Mouse (Mus musculus) megakaryocyte, embryonic 14.5 days (primary cell): Measurements from ENCODE around the gene Nrgn. TPM values are rescaled to one million over a fixed set of nuclear protein-coding genes. Genes with fewer than 3 reads are reported as not detected.

Experiments used
- H3K27me3 ChIP-seq: replicated peaks from 2 replicates; pipeline ENCODE3; 2012; ENCODE audit warnings: inconsistent platforms
- H3K36me3 ChIP-seq: replicated peaks from 2 replicates; pipeline ENCODE3; 2012; ENCODE audit warnings: low read length, inconsistent platforms, mixed read lengths
- H3K4me1 ChIP-seq: 2 replicates; pipeline ENCODE4 v1.6.1; 2012; ENCODE audit warnings: inconsistent platforms
- H3K4me3 ChIP-seq: replicated peaks from 2 replicates; pipeline ENCODE3; 2012; ENCODE audit warnings: moderate library complexity, mild to moderate bottlenecking, inconsistent platforms
- H3K9me3 ChIP-seq: 2 replicates; pipeline ENCODE4 v1.6.1; 2012; ENCODE audit warnings: inconsistent platforms
- FLI1 ChIP-seq: IDR thresholded peaks from 2 replicates; pipeline ENCODE4 v1.6.1; 2012; ENCODE audit warnings: low read length, inconsistent platforms, mixed read lengths
- GATA1 ChIP-seq: IDR thresholded peaks from 3 replicates; pipeline ENCODE4 v1.6.1; 2012; ENCODE audit warnings: mixed read lengths, low read length, inconsistent platforms, borderline replicate concordance
- polyA plus RNA-seq: library from polyadenylated mRNA; stranded (reverse); fragments of >175 nt; gene quantifications from 2 replicates; pipeline ENCODE4 v1.2.3, GENCODE M21; 2012; ENCODE audit warnings: low replicate concordance; ENCODE audit not compliant: insufficient read depth

Gene Nrgn
- polyA plus RNA-seq, 1 experiment, result 8,339 TPM

GRCm38 (mm10) chr9:37556366-37556765 is 3.7 kb upstream of the Nrgn start:
- Histone ChIP-seq H3K4me1 (peaks cover 93% of the 10 kb centered on the region), H3K4me3 (peak overlapping the region; percentile 50), H3K27me3 (no peaks in the 10 kb centered on the region), H3K36me3 (peaks cover 18% of the 10 kb centered on the region), H3K9me3 (no peaks in the 10 kb centered on the region)
- TF ChIP-seq GATA1 (no peak), FLI1 (no peak)

DNA sequence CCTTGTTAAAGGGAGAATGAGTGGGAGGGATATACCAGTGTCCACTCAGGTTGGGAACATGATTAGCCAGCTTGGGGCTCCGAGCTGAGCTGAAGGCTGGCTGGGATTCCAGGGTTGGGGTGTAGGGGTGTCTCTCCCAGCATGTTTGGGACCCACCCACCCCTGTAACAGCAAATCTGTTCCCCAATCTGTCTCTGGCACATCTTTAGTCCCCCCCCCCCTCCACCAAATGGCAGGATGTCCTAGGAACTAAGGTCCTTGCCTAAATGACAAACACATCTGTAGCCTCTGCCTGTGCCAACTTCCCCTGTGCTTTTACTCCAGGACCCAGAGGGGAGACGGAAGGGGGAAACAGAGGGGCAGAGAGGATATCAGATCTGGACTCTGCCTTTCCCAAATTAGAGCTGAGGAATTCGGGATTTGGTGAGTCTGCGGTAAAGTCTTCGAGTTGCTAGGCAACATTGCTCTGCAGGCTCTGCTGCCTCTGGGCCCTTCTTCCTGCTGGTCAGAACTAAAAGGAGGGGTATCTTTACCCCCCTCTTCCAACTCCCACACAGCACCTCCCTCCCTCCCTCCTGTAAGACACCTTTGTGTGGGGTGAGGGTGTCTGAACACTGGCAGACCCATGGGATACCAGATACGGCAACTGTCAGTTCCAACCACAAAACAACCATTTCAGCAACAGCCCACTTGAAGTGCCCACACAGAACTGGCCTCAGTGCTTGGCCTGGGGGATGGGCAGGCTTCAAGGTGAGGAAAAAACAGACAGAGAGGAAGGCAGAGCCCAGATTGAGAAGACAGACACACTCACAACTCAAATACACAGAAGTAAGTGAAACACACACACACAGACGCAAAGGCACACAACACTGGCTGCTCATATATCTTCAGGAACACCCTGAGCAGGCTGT is 2.4 kb upstream of the Nrgn start, which contains the start of gene Siae:
Gene Siae (plus strand): TSS at position 861 of the 911 bp plus-strand sequence.
- TF ChIP-seq GATA1, result no peak
- no peak for TF ChIP-seq FLI1

GRCm38 (mm10) chr9:37554279-37554678 is 1.6 kb upstream of the Nrgn start:
- H3K4me3 ChIP-seq, result peak overlapping the region; percentile 99
- H3K27me3 ChIP-seq, result no peaks in the 10 kb centered on the region
- TF ChIP-seq GATA1, result peak; percentile 84; the same call in 2 of the 3 replicates
- TF ChIP-seq FLI1, result peak; percentile 43; the same call in 1 of the 2 replicates
- peaks cover 95% of the 10 kb centered on the region for H3K4me1 ChIP-seq
- H3K36me3 ChIP-seq, result peaks cover 31% of the 10 kb centered on the region
- H3K9me3 ChIP-seq, result no peaks in the 10 kb centered on the region

More for the DNA sequence above, 2.4 kb upstream of the Nrgn start, which contains the start of gene Siae:
- Histone ChIP-seq H3K9me3 (no peaks in the 10 kb centered on the region), H3K4me1 (peaks cover 89% of the 10 kb centered on the region), H3K27me3 (no peaks in the 10 kb centered on the region), H3K4me3 (peak within 1 kb of the TSS; percentile 79), H3K36me3 (peaks cover 26% of the 10 kb centered on the region)

DNA sequence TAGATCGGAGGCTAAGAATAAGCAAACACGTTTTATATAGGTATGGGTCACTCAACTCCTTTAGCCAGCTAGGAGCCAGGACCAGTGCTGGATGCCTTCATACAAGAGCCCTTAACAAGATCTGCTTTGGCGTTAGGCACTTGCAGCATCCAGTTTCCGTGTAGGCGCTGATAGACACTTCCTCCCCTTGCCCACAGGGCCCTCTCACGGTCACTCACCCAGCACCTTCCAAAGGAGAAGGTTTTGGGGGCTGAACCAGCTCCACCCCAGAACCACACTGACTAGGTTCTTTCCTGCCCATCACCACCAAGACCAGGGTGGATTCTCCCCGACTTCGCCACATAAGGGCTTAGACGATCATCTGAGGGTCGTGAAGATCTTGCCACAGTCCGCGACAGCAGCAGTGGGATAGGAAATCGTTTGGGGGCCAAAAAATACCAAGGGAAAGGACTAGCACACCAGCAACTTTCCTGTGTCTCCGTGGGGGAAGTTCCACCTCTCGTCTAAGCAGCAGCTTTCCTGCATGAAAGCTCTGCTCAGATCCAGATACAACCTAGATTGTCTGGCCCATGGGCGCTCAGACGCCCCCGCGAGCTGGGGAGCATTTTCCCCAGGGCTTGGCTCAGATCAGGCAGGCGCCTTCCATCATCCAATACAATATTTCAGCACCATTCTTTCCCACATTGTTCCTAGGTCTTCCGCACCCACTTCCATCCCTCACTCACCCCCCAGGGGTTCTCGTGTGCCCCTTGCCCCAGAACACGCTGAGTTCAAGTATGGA is 763 bp downstream of the Nrgn start:
- peaks cover 94% of the 10 kb centered on the region for H3K4me1 ChIP-seq
- no peaks in the 10 kb centered on the region for H3K27me3 ChIP-seq
- TF ChIP-seq FLI1, result no peak
- TF ChIP-seq GATA1, result no peak
- H3K9me3 ChIP-seq, result no peaks in the 10 kb centered on the region
- H3K36me3 ChIP-seq, result peaks cover 54% of the 10 kb centered on the region
- H3K4me3 ChIP-seq, result peak overlapping the region; percentile 99

GRCm38 (mm10) chr9:37550435-37550834 is 2.3 kb downstream of the Nrgn start:
- Histone ChIP-seq H3K9me3 (no peaks in the 10 kb centered on the region), H3K27me3 (no peaks in the 10 kb centered on the region), H3K36me3 (peaks cover 69% of the 10 kb centered on the region), H3K4me1 (peaks cover 91% of the 10 kb centered on the region), H3K4me3 (peak overlapping the region; percentile 99)
- no peak for TF ChIP-seq FLI1
- TF ChIP-seq GATA1, result no peak

DNA sequence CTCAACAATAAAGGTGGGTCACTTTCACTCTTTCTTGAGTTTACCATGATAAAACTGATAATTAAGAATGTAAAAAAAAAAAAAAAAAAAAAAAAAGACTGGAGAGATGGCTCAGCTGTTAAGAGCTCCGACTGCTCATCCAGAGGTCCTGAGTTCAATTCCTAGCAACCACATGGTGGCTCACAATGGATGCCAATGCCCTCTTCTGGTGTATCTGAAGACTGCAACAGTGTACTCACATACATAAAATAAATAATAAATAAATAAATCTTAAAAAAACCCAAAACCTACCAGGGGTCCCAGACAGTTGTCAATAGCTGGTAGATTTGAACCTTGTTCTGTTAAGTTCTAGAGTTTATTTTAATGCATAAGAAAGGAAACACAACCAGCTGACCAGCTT is 5.8 kb downstream of the Nrgn start:
- Histone ChIP-seq H3K9me3 (no peaks in the 10 kb centered on the region), H3K27me3 (no peaks in the 10 kb centered on the region), H3K36me3 (peaks cover 99% of the 10 kb centered on the region), H3K4me3 (peak overlapping the region; percentile 87), H3K4me1 (peaks cover 91% of the 10 kb centered on the region)
- TF ChIP-seq FLI1, result no peak
- no peak for TF ChIP-seq GATA1

DNA sequence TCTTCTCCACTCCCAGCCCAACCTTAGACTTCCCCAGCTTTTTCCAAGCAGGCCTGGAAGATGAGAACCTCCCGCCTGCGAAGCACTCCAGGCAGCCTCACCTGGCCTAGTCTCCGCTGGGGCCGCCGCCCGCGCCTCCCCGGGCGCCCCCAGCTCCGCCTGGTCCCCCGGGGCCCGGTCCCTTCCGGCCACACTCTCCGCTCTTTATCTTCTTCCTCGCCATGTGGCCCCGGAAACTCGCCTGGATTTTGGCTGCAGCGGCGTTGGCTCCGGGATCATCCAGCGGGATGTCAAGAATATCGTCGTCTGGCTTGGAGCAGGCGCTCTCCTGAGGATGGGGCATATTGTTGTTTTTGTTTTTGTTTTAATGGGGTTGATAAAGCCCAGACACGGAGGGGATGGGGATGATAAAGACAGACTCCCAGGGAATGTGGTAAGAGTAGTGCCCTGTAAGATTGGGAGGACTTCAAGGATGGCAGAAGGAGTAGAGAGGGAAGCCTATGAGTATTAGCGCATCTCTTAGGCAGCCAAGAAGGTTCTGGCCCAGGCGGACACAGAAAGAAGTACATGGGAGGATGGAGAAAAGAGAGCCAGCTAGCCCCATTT is 6.8 kb downstream of the Nrgn start:
- TF ChIP-seq FLI1, result no peak
- no peak for TF ChIP-seq GATA1
- Histone ChIP-seq H3K4me1 (peaks cover 94% of the 10 kb centered on the region), H3K4me3 (peak overlapping the region; percentile 65), H3K27me3 (no peaks in the 10 kb centered on the region), H3K36me3 (peaks cover 97% of the 10 kb centered on the region), H3K9me3 (no peaks in the 10 kb centered on the region)

GRCm38 (mm10) chr9:37545166-37545610 is 7.5 kb downstream of the Nrgn start:
- H3K9me3 ChIP-seq, result no peaks in the 10 kb centered on the region
- peaks cover 93% of the 10 kb centered on the region for H3K36me3 ChIP-seq
- H3K27me3 ChIP-seq, result no peaks in the 10 kb centered on the region
- TF ChIP-seq GATA1, result no peak
- TF ChIP-seq FLI1, result no peak
- peak overlapping the region; percentile 76 for H3K4me3 ChIP-seq
- H3K4me1 ChIP-seq, result peaks cover 96% of the 10 kb centered on the region

DNA sequence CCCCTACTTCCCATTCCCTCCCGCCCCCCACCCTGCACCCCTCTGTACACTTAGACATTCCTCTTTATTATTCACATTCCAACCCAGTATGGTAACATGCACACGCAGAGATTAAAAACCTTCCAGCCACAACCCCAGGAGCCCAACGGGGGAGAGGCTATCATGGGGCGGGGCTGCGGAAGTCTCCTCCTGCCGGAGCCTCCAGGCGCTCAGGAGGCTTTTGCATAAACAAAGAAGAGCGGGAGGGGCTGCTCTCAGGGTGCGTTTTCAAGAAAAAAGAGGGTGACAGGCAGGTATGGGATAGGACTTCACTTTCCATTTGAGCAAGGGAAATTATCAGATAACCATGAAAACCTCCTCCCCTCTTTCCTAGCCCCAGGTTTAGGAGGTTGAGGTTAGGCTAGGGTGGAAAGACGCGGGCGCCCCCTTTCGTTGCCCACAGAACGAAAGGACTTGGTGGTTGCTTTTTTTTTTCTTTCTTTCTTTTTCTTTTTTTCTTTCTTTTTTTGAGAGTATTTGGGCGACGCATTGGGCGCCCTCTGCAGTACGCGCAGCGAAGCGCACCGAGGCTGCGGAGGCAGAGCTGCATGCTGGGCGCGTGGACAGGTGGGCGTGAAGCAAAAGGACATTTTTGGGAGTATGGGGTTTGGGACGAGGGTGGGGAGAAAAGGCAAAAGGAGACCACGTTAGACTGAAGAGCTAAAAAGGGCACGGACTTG is 8.1 kb downstream of the Nrgn start:
- TF ChIP-seq GATA1 (no peak), FLI1 (no peak)
- H3K4me1 ChIP-seq, result peaks cover 96% of the 10 kb centered on the region
- H3K9me3 ChIP-seq, result no peaks in the 10 kb centered on the region
- H3K36me3 ChIP-seq, result peaks cover 93% of the 10 kb centered on the region
- no peaks in the 10 kb centered on the region for H3K27me3 ChIP-seq
- peak overlapping the region; percentile 76 for H3K4me3 ChIP-seq
